Mouse (Mus musculus): ENCODE measurements around the gene Rab36.

The Rab36 gene

DNA sequence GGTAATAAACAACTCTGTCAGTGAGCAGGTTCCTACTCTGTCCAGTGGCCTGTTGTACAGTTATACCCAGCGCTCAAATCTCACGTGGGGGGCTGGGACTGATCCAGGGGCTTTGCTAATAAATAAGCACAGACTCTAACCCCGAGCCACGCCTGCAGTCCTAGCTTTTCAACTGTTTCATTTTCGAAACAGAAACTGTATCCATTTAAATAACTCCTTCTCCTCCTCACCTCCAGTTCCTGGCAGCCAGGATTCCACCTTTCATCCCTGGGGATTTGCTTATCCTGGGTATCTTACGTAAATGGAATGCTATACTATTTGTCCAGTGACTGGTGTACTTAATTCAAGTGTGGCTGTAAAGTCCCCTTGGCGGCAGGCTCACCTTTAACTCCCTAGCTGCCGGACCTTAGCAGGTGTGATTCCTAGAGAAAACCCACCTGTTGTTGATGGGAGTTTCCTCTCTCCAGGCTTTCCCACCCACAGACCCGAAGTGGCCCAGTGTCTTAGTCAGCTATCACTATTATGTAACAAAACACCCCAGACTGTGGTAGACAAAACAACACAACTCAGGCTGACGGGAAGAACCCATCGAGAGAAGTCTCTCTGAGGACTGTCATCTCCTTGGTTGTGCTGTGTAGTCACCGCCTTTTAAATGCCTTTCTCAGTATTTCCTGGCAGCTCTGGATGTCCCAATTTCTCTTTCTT lies 31.9 kb downstream of the Rab36 start:
- no peak for DNase-seq (ENCODE audit: low read depth in 2 of 2, low spot score in 2 of 2)

DNA sequence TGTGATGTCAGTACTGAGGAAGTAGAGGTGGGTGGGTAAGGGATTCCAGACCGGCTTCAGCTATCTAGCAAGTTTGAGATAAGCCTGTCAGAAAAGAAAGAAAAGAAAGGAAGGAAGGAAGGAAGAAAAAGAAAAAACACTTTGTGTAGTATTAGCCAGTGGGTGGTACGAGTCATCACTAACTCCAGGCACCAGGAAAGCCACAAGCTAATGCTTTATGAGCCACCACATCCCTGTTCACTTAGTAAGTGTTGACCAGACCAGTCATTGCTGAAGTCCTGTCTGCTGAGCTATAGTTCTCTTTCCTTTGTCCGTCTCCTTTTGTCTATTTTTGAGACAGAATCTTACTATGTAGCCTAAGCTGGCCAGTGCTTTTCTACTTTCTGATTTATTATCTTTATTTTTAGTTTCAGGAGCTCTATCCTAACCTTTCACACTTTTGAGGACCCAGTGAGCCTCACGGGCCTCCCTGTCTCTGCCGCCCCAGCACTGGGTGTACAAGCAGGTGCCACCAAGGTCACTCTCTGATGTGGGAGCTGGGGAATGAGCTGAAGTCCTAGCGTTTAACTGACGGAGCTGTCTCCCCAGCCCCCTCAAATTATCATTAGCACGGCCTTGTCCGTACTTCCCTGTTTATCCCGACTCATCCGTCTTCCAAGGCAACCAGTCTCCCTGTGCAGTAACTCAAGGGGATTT lies 33.6 kb downstream of the Rab36 start:
- no peak for DNase-seq (ENCODE audit: low read depth in 2 of 2, low spot score in 2 of 2)

DNA sequence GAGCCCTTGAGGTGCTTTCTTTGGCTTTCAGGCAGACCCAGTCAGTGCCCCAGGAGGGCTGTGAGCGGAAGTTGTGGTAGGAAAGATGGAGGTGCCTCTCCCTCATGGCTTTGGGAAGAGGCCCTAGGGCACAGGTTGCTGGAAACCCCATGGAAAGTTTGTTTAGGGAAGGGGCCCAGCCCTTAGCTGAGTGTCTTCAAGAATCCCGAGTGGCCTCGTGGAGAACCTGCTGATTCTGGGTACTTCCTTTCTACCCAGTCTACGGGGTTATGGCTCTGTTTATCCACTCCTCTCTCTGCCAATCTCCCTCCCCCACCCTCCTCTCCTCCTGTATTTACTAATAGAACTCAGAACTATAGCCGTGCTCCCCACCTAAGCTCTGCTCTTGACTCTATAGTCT lies 38.8 kb downstream of the Rab36 start:
- DNase-seq (ENCODE audit: low read depth in 2 of 2, low spot score in 2 of 2), result no peak

DNA sequence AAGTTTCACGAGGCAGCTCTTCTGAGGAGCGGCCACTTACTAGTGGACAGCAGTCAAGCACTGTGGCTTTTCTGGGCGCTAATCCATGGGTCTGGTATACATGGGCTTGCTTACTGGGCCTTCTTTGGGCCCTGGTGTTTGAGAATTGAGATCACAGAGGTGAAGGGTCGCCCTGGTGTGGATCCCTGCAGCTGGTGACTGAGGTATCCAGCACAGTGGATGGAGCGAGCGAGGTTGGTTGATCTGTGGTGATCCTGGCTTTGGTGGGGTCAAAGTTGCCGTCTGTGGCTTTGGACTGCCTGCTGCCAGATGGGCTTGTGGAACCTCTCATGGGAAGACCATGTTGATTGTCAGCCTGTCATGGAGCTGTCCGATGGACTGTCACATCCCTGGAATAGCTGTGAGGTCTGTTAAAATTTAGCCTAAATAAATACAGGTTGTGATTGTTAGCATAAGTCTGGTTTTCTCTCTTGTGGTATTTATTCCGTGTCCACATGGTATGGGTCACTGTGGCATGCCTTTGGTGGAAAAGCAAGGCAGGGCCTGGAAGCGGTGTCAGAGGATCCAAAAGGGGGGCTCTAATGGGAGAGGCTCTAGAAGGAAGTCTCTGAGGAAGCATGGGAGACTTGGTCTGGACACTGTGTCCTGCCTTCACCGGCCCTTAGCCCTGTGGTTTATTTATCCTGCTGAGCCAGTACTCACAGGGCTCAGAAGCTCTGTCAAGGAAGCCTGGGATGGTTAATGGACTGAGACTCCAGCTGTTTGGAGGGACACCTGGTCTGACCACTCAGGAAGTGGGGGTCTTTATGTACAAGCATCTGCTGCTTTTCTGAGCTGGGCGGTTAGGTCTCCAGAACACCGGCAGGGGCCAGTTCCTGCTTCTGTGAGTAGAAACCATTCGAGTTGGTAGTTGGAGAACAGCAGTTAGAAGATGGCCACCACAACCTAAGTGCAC lies 41.6 kb downstream of the Rab36 start:
- no peak for DNase-seq (ENCODE audit: low read depth in 2 of 2, low spot score in 2 of 2)

DNA sequence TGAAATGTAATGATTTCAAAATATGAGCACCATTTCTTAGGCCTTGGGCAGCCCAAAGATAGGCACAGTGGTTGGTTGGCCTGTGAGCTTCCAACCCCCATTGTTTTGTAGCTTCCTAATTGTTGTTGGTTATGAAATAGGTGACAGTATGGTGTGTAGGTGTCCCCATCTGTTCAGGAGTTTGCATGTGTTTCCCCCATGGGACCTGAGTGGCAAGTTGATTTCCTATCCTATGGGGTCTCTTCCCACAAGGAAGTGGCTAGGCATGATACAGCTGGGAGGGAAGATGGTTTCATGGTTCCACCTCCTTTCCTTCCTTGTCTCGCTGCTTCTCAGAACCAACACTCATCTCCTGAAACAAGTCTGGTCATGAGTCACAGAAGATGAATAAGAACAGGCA lies 48.5 kb downstream of the Rab36 start:
- no peak for DNase-seq (ENCODE audit: low read depth in 2 of 2, low spot score in 2 of 2)

DNA sequence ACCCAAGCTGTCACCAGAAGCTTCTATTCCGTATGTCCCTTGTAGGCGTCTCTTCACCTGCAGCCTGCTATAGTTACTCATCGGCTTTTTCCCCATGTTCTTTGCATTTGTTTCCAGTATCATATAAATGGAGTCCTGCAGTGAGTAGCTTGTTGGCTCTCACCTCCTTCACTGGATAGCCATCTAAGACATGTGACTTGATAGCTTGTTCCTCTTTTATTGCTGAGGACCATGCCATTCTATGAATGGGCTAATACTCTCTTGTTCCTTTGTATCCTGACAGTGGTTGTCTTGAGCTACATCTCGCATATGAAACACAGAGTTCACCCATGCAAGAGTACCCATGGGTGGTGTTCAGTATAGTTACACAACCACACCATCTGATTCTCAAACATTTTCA lies 51.6 kb downstream of the Rab36 start:
- DNase-seq (ENCODE audit: low read depth in 2 of 2, low spot score in 2 of 2), result no peak

DNA sequence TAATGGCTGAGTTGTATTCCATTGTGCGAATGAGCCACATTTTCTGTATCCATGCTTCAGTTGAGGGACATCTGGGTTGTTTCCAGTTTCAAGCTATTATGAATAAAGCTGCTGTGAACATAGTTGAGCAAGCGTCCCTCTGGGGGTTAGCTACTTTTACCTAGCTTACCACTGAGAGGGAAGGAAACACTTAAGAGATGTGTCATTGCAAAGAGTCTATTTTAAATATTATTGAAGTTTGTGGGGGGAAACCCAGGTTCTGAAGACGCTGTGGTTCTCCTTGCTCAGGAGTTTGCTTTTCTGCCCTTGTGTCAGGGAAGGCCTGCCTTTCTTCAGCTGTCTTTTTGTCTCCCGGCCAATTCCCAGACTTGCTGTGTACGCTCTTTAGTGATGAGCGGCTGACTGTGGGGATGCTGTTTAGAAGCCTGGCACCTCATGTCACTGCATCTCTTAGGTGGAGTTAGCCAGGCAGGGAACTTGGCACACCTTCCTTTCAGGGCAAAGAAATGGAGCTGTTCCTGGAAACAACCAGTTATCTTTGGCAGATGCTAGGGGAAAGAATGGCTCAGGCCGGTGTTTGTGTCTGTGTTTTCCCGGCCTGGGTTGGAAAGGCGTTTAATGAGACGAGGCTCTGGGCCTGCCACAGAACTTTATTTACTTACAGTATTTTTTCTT lies 54.8 kb downstream of the Rab36 start:
- no peak for DNase-seq (ENCODE audit: low read depth in 2 of 2, low spot score in 2 of 2)

DNA sequence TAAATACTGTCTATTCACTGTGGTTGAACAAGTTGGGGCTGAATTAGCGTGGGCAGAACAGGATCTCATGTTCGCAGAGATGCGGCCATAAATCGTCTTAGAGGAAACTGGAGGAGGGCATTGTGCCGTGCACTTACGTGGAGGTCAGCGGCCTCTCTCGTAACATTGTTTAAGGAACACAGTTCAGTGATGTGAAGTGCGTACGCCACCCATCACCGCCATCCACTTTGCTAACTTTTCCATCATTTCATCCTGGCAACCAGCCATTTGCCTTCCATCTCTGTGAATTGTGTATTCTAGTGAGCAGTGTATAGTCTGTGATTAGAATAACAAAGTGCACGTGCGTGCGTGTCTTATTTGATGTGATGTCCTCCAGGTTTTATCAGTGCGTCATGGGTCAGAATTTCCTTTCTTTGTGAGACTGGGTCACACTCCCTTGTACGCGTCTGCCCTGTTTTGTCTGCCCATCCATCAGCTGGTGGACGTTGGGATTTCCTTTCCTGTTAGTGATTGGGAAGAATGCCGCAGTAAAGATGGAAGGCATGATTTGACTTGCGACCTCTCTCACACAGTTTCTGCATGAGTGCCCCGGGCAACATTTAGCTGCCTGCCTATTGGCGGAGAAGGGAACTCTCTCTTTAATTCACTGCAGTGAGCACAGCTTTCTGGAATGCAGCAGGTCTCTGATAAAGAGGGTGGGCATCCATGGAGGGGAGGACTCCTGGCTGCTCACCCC lies 56.6 kb downstream of the Rab36 start:
- DNase-seq (ENCODE audit: low read depth in 2 of 2, low spot score in 2 of 2), result no peak

DNA sequence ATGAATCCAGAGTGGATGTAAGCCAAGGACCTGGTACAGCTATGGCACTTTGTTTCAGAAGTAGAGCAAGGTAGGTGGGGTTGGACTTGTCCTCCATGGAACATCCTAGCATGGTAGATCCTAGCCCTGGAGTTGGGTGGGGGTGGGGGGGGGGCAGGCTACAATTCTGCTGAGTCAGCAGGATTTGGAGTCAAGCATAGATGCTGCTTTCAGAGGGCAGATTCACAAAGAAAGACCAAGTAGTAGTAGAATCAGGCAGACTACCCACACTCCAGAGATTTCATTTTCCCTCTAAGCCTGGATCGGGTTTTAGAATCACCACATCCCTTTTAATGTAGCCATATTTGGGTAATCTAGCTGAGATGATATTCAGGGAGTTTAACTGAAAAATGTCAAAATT lies 57.5 kb downstream of the Rab36 start:
- DNase-seq (ENCODE audit: low read depth in 2 of 2, low spot score in 2 of 2), result no peak

DNA sequence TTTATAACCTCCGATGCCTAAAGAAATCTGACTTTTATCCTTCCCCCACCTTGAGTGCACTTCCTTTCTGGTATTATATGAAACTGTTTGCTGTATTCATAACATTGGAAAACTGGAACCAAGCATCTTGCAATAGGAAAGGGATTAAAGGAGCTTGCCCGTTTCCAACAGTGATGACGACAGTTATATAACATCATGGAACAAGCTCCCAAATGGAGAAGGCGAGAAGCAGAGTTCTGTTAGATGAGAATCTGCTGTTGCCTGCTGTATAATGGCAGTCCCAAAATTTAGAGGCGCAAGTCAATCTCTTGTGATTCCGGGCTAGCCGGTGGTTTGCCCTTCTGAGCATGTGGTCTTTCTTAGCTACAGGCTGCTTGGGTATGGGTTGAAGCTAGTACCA lies 58.4 kb downstream of the Rab36 start:
- DNase-seq (ENCODE audit: low read depth in 2 of 2, low spot score in 2 of 2), result no peak

DNA sequence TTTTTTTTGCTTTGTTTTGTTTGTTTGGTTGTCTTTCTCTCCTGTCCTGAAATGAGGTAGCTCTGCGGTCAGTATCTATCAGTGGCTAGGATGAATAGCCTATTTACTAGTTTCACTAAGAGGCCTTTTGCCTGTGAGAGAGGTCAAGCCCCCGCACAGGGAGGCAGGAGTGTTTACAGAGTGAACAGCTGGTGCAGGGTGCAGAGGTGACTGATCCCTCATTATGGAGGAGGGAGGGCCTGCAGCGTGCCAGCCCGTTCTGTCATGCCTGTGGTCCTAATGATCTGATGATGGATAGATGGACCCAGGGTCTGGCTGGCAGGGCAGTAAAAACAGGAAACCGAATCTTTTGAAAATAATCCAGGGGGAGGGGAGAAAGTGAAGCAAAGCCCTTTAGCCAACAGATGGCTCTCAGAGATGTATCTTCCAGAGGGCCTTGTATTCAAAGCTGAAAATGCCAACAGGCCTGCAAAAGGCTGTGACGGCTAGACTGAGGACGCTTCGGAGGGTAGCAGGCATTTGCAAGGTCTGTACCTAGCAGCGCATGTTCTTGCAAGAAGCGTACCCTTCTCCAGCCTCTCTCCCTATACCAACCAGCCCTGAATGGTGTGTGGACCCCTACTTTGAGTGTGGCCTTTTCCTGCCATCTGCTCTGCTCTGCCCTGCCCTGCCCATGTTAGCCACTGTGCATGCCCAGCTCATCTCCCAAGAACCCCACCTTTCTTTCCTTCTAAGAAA lies 61.8 kb downstream of the Rab36 start:
- no peak for DNase-seq (ENCODE audit: low read depth in 2 of 2, low spot score in 2 of 2)

DNA sequence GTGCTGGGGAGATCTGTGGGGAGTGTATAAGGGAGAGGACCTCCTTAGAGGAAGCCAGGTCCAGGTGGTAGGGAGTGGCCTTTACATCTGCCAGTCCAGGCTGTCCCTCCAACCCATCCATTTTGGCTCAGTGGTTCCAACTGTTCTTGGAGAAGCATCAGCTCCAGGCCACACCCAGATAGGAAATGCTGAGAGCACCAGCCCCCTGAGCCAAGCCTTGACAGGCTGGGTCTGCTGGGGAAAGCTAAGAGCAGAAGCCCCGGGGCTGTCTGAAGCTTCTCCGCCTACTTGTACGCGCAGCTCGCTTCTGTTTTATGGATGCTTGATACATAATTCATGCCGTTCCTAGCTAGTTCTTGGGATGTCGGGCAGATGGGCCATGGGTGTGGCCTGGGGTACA lies 63.4 kb downstream of the Rab36 start:
- DNase-seq (ENCODE audit: low read depth in 2 of 2, low spot score in 2 of 2), result no peak

DNA sequence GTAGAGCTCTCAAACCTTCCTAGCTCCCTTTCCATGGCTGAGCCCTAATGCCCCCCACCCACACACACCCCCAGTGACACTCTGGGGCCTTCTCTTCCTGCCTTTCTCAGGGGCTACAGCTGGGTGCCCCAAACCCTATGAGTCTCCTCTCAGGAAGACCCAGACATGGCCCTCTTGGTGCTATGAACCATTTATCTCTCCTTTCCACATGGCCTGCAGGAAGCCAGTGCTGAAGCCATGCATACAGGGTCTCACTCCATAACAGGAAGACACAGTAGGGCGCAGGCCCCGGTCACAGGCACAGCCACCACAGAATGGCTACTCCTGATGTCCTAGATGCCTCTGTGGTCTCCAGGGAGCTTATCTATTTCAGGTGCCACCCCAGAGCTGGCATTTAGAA lies 66.6 kb downstream of the Rab36 start:
- no peak for DNase-seq (ENCODE audit: low read depth in 2 of 2, low spot score in 2 of 2)
